Mouse (Mus musculus): ENCODE measurements around the gene Galnt2.

DNA sequence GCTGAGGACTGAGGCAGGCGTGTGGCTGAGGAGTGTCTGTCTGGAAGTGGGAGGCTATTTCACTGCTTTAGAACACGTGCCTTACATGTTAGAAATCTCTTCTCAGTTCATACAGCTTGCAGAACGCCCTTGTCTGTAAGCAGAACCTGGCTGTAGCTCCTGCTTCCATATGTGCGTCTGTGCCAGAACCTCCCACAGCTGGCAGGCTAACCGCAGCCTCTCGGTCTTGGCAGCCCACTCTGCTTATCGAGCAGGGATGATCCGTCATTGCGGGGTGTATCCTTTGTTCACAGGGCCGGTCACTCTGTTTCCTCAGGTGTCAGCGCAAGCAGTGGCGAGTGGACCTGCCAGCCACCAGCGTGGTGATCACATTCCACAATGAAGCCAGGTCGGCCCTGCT is 92.2 kb downstream of the Galnt2 start:
- TF ChIP-seq CTCF (IDR thresholded peaks at IDR 0.05; ENCODE audit: extremely low read depth, insufficient read length, insufficient replicate concordance, low read depth, low read length) (no peak), POLR2A (IDR thresholded peaks at IDR 0.05; ENCODE audit: low read depth, low read length) (no peak)

Data from small intestine, adult 2 months (tissue).